Mouse (Mus musculus): Measurements from ENCODE around the gene Retreg3.

The Retreg3 gene

DNA sequence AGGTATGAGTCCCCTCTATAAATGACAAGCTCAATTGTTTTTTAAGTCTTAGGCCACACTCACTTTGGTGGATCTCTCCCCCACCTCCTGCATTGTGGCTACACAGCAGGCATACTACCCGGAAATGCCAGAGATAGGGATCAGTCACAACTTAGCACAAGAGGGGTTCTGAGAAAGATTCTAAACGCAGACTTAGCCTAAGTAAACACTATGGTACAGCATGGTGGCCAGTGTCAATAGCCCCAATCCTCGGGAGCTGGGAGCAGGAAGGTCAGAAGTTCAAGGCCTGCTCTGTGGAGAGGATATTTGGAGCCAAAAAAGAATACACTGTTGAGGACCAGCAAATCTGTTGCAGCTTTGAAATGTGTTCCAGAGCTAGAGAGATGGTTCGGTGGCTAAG lies 1.6 kb downstream of the Retreg3 start:
- DNase-seq (ENCODE audit: low read depth, low spot score): peak; percentile 27

DNA sequence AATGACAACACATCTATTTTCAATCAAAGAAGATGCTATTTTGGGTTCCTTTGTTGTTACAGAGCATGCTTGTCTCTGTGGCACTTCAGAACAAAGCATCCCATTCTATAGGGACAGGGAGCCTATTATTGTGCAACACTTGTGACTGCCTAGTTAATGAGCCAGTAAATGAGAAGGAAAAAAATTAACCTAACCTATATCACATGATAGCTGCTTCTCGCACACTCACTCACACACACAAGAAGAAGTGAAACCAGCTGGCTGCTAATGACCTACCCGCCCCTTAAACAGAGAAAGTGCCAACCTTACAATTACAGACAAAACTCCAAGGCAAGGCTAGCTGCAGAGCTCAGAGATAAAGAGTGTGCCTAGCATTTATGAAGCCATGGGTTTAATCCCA lies 4.1 kb downstream of the Retreg3 start:
- DNase-seq (ENCODE audit: low read depth, low spot score): no peak

DNA sequence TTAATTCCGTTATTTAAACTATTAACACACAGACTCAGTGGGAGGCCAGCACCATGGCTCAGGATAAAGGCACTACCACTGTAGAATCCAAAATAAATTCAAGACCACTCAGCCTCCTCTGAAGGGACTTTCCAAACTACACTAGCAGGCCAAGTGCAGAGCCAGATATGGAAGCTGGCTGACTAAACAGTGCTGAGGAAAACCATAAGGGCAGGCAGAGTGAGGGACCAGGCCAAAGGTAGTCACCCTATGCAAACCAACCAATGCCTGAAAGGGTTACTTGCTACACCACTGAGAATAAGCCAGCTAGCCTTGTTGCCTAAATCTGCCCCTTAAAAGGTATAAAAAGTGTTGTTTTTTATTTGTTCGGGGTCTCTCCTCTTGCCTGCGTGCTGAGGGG lies 7.5 kb downstream of the Retreg3 start:
- no peak for DNase-seq (ENCODE audit: low read depth, low spot score)

DNA sequence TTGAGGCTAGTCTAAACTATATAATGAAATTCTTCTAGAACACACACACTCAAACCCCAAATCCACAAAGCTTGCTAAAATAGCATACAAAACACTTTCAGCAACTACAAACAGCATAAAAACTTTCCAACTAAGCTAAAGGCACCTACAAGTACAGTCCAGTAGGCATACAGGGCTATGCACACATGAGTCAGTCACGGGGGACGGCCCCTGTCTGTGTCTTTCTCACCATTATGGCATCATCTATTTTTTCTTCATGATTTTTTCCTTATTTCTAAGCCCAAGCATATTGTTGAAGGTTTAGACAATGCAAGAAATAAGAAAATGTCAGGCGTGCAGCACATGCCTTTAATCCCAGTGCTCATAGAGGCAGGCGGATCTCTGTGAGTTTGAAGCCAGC lies 8.5 kb downstream of the Retreg3 start:
- no peak for DNase-seq (ENCODE audit: low read depth, low spot score)

DNA sequence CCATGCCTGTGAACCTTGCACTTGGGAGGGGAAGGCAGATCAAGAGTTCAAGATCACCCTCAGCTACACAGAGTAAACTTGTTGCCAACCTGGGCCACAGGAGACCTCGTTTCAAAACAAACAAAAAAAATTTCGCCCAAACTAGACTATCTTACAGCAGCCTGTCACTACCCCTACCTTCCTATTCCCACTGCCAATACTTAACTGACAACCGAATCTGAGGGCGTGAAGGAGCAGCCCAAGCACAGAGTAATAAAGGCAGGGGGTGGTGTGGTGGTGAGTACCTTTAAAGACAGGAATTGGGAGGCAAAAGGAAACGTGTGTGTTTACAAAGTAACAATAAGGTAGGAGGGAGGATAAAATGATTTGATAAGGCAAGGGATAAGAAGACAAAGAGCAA lies 9.0 kb downstream of the Retreg3 start:
- no peak for DNase-seq (ENCODE audit: low read depth, low spot score)

DNA sequence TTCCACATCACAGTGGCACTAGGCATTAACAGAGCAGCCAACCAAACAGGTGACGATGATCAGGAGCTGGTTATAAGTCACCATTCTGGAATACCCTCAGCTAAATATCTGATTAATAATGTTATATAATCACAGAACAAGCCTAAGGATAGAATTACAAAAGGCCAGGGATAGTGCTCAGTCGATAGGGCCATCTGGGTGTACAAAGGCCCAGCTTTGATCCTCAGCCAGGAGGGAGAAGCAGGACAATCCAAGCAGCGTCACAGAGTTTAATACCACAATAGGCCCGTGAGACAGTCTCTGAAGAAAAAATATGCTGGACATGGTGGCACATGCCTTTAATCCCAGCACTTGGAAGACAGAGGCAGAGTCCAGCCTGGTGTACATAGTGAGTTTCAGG lies 10.3 kb downstream of the Retreg3 start:
- DNase-seq (ENCODE audit: low read depth, low spot score): no peak

DNA sequence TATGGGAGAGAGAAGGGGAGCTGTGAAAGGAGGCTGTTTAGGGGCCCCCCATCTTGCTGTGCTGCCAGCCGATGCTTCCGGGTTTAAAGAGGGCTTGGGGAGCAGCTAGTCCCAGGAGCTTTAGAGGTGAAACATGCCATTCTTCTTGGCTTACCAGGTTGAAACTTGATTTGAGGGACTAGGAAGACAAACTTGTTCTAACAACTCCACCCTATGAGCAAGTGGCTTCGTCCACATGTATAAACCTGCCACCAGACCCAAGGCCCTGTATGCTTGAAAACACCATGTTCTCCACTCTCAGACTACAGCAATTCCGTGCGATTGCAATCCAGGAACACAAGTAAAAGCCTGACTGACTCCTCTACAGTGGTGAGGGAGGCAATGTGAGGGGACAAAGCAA lies 16.7 kb downstream of the Retreg3 start:
- DNase-seq (ENCODE audit: low read depth, low spot score): no peak

DNA sequence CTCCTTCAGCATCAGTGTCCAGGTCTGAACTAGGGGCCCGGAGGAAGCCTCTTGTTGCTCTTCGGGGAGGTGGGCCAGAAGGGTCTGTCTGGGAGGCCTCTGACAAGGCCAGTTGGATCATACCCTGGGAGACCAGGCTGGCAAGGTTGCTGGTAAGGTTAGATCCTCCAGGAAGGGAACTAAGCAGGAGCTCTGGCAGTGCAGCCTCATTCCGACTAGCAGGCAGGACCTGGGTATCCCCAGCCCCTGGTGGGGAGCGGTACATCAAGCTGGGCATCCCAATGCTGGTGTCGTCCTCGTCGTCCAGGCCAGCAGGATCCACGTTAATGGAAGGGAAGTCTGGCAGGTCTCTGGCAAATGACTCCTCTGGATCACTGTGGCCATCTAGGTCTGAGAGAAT lies 21.5 kb downstream of the Retreg3 start:
- no peak for DNase-seq (ENCODE audit: low read depth, low spot score)

DNA sequence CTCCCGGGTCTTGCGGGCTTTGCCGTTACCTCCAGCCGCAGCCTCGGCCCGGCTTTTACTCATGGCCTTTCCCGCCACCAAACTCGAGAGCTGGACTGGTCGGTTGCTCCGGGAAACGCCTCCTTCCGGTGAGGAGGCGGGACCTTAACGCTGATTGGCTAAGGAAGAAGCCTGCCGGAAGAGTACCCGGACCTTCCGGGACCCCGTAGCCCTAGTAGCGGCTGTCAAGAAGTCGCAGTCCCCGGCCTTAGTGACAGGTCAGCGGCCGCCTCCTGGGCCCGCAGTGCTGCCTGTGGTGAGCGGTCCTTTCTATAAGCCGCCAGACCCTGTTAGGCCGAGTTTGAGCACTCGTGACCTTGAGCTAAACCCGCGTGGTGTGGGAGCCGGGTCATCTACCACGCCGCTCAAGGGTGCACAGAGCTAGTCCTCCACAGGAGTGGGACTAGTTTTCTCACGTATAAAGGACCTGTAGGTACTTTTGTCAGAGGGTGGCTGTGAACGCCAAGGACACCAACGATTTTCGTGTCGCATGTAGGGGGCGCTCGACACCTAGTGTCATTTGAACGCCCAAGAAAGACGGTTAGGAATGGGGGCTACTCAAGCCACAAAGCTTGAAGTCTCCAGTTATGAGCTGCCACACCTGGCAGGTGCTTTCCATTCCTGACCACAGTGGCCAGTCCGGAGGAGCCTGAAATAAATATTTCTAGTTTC lies 24.2 kb downstream of the Retreg3 start, which contains the start of gene Psmc3ip:
Gene Psmc3ip (minus strand): TSS at position 123 of the 711 bp plus-strand sequence.
- peak; percentile 93 for DNase-seq (ENCODE audit: low read depth, low spot score)

DNA sequence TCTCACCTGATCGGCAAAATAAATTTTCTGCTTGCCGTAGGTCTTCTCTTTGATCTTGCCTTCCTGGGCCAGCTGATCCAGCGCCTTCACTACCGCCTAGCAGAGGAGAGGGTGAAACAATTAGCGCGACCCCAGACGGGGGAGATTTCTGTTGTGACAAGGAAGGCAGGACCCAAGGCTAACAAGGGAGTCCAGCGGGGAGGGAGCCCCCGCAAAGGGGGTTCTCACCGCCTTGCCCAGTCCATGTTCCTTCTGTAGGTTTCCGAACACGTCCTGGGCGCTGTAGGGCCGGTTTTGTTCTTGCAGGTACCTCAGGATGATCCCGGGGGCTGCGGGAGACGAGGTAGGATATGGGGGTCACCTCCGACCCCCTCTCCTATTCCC lies 24.8 kb downstream of the Retreg3 start:
- no peak for DNase-seq (ENCODE audit: low read depth, low spot score)

DNA sequence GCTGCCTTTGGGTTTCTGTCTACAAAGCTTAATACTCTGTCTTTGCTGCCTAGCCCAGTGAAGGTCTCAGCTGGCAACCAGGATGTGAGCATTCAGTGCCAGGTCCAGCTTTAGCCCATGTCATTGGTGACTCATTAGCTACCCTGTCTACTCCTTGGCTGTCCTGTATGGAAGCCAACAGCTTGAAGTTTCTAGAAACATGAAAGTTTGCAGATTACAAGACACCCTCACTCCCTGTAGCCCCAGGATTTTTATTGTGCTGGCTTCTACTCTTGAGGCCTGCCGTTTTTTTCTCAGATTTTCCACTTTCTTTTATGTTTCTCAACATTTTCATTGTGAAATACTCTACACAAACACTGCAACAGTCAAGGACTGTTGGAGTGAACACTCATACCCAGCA lies 29.8 kb downstream of the Retreg3 start:
- DNase-seq (ENCODE audit: low read depth, low spot score): no peak

DNA sequence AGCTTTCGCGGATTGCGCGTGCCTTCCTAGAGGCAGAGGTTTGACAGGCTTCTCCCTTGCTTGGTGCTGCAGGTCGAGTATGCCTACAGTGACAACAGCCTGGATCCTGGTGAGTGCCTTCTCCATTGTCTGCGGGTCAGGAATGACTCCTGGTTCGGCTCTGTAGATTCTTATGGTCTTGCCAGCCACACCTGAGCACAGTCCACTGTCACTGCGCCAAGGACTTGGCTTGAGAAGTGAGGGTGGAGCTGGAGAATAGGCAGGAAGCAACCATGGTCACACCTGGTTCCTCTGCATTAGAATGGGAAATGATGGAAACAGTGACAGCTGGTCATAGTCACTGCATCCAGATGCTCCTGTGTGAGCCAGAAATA lies 32.0 kb downstream of the Retreg3 start:
- DNase-seq (ENCODE audit: low read depth, low spot score): no peak

DNA sequence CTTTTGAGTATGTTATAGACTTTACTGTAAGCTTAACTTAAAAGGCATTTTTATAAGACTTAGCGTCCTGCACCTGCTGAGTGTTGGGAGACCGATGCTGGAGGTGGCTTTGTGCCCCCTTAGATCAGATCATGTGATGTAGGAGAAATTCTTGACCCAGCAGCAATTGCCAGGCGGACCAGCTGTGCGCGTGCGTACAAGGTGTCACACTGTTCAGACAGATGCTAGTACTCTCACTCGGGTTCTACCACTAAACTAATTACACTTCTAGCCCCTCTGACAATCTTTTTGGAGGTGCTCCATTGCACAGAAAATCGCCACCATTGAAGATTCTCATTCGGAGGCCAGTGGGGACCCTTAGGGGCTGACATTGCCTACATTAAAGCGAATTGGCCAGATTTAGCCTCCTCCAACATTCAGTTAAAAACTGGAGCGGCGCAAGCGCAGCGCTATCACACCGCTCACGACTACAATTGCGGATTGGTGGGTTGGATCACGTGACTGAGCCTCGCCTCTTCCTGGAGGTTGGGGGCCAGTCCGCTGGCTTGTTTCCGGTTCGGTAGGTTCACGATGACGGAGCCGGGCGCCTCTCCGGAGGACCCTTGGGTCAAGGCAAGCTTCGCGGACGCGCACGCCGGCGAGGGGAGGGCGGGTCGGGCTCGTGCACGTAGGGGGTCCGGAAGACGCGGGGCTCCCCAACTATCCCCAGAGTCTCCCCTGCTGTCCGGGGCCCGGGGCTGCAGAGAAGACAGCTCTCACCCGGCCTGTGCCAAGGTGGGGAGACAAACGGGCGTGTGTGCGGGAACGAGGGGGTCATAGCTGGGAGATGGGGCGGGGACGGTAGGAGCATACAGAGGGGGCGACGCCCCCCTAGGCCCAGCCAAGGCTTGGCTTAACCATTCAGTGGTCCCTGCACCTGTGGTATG lies 32.7 kb downstream of the Retreg3 start, which contains the start of gene Mlx:
Gene Mlx (plus strand): TSS at position 522 of the 926 bp plus-strand sequence.
- peak; percentile 92 for DNase-seq (ENCODE audit: low read depth, low spot score)

DNA sequence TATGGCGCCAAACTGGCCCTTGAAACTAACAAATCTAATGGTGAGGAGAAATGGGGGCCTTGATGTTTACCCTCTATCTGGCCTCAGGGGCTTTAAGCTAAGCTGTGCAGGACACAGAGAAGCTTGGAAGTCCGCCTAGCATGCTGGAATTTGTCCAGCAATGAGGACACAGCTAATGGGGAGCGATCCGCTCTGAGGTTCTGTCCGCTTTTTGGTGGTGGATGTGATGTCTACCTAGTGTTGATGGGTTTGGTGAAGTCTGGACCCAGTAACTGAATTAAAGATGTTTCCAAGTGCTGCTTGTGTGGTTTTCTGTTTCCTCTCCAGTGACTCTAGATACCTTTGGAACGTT lies 33.4 kb downstream of the Retreg3 start:
- no peak for DNase-seq (ENCODE audit: low read depth, low spot score)

DNA sequence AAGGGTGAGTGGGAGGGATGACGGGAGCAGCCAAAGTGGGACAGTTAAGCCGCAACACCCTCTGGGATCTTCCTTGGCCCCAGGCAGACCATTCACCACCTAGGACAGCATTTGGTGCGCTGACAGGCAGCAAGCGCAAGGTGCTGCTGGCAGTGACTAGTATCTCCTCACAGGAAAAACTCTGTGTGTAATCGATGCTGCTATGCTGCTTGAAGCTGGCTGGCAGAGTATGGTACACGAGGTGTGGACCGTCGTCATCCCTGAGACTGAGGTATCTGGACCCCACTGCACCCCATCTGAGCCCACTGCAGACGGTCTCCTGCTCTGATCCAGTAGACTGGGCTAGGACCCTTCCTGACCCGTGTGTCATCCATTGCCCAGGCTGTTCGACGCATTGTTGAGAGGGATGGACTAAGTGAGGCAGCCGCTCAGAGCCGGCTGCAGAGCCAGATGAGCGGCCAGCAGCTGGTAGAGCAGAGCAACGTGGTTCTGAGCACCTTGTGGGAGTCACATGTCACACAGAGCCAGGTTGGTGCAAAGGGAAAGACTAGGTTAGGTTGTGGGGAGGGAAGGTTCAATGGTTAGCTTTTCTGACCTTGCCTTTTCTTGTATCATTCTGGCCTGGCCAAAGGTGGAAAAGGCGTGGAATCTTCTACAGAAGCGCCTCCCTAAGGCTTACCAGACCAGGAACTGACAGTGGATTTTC lies 33.9 kb downstream of the Retreg3 start:
- no peak for DNase-seq (ENCODE audit: low read depth, low spot score)

DNA sequence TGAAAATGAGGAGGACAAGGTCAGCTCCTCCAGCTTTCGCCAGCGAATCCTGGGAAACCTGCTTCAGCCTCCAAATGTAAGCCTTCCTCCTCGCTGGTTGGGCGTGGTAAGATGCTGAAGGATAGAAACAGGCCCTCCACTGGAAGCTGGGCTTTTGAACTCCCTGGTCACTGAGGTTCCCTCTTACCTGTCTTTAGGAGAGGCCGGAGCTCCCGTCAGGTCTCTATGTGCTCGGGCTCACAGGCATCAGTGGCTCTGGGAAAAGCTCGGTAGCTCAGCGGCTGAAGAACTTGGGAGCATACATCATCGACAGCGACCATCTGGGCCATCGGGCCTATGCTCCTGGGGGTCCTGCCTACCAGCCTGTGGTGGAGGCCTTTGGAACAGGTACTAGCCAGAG lies 34.9 kb downstream of the Retreg3 start:
- no peak for DNase-seq (ENCODE audit: low read depth, low spot score)

DNA sequence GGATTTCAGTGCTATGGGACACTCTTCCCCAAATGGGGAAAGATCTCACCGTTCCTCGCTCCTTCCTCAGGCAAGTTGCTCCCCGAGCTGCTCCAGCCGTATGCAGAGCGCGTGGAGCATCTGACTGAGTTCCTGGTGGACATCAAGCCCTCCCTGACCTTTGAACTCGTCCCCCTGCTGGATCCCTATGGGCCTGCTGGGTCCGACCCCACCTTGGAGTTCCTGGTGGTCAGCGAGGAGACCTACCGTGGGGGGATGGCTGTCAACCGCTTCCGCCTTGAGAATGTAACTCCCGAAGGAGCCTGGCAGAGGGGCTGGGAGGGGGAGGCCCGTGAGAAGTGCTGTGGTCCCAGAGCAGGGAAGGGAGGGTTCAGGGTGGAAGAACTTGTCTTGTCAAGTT lies 35.4 kb downstream of the Retreg3 start:
- DNase-seq (ENCODE audit: low read depth, low spot score): no peak

DNA sequence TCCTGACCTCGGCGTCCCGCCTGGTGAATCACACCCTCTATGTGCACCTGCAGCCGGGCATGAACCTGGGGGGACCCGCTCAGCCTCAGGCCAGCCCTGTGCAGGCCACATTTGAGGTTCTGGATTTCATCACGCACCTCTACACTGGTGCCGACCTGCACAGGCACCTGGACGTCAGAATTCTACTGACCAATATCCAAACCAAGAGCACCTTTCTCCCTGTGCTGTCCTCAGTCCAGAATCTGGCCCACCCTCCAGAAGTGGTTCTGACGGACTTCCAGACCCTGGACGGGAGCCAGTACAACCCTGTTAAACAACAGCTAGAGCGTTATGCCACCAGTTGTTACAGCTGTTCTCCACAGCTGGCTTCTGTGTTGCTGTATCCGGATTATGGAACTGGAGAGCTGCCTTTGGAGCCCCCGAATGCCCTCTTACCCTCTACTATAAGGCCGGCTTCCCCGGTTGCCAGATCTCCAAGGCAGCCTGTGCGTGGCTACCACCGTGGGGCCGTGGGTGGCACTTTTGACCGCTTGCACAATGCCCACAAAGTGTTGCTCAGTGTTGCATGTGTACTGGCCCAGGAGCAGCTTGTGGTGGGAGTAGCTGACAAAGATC lies 36.5 kb downstream of the Retreg3 start:
- no peak for DNase-seq (ENCODE audit: low read depth, low spot score)

DNA sequence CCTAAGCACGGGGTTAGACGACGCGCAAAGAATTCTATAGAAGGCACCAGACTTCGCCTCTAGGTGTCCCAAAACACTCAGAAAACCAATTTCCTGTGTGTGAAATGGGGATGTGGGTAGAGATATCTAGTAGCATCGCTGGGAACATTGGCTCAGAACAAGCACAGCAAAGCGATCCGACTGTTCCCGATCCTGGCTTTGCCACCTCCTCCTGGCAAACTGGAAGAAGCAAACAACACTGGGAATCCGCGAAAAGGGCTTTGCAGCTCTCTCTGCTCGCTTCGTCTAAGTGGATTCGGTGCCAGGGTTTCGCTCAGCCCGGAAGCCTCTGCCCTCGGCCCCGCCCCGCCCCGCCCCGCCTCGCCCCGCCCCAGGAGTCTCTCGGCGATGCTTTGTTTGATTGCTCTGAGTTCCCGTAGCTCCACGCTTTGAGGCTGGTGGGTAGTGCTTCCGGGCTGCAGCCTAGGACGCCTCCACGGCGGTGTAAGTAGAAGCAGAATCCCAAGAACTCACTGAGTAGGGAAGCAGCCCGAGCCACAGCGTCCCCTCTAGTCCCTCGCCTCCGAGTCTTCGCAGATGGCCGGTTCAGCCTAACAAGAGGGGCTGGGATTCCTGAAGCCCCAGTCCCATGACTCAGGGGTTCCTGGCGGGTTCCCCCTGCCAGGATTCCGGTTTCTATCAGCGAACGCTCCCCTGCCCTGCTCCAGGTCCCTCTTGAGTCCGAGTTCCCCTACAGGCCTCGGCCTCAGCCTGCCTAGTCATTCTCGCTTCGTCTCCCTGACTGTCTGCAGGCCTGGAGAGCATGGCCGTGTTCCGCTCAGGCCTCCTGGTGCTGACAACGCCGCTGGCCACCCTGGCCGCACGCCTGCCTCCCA lies 37.2 kb downstream of the Retreg3 start, which contains the start of gene Coasy:
Gene Coasy (plus strand): TSS at position 358 of the 875 bp plus-strand sequence.
- DNase-seq (ENCODE audit: low read depth, low spot score): peak; percentile 91

DNA sequence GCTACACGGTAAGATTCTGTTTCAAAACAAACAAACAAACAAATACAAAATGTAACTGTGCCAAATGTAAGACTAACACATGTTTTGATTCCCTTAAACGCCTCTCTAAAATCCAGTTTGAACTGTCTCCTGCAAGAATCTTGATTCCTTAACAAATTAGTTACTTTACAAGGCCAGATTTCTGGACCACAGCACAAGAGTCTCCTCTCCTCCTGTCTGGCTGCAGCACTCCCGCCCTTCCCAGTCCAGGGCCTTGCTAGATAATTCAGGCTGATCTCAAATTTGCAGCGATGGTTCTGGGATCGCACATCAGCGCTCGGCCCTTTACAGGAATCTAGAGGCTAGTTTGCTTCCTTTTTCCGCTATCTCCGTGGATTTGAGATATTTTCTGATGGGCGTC lies 38.0 kb downstream of the Retreg3 start:
- DNase-seq (ENCODE audit: low read depth, low spot score): no peak

DNA sequence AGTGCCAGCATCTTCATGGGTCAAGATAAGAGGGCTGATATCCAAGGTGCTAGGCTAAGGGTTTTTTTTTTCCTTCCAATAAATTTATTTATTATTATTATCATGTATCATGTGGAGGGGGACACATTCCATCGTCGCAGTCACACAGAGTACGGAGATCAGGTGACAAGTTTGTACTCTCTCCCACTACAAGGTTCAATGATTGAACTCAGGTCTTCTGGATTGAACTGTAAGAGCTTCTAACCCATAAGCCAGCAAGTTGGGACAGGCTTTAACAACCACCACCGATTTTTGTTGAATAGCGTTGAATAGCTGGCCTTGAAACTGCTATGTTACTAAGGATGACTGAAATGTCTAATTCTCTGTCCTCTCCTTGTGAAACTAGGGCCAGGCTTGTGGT lies 39.3 kb downstream of the Retreg3 start:
- DNase-seq (ENCODE audit: low read depth, low spot score): no peak
